Mouse (Mus musculus): ENCODE results near the gene Dclre1a.
A peak's percentile ranks its signal among the peaks of the same experiment; 100 is the strongest.

The Dclre1a gene

GRCm38 (mm10) chr19:56484630-56485375, 63.2 kb downstream of the Dclre1a start:
- peak; percentile 8 for DNase-seq (ENCODE audit: low spot score)
